Mouse (Mus musculus) C2C12 (cell line): Measurements from ENCODE around the gene Hspb9. TPM values are rescaled to one million over a fixed set of nuclear protein-coding genes. Genes with fewer than 3 reads are reported as not detected.

Experiments
- H3K27me3 ChIP-seq: one replicate; pipeline ENCODE4 v1.6.1; 2011; ENCODE audit not compliant: control insufficient read depth, insufficient read depth, insufficient read length
- H3K36me3 ChIP-seq: one replicate; pipeline ENCODE4 v1.6.1; 2011; ENCODE audit not compliant: control insufficient read depth, insufficient read depth
- H3K4me3 ChIP-seq: one replicate; pipeline ENCODE4 v1.5.1; 2011; ENCODE audit warnings: mild to moderate bottlenecking, control low read depth; ENCODE audit not compliant: poor library complexity, insufficient read depth, severe bottlenecking
- H3K79me2 ChIP-seq: one replicate; pipeline ENCODE4 v1.6.1; 2011; ENCODE audit not compliant: control insufficient read depth, insufficient read depth
- H3K79me3 ChIP-seq: one replicate; pipeline ENCODE4 v1.6.1; 2011; ENCODE audit warnings: low read depth, control low read depth
- H3ac ChIP-seq: one replicate; pipeline ENCODE3; 2011; ENCODE audit warnings: low read depth; ENCODE audit not compliant: control insufficient read depth, insufficient read length
- CEBPB ChIP-seq: IDR thresholded peaks from one replicate; pipeline ENCODE4 v1.6.1; 2011; ENCODE audit warnings: low read depth, mild to moderate bottlenecking, control low read depth, moderate library complexity
- CTCF ChIP-seq: IDR thresholded peaks from one replicate; pipeline ENCODE4 v1.5.1; 2011; ENCODE audit not compliant: control insufficient read depth, insufficient read depth, insufficient read length
- FOSL1 ChIP-seq: IDR thresholded peaks from one replicate; pipeline ENCODE4 v1.8.0; 2011; ENCODE audit warnings: mild to moderate bottlenecking, low read length; ENCODE audit not compliant: poor library complexity, insufficient read depth, severe bottlenecking
- MAX ChIP-seq: IDR thresholded peaks from one replicate; pipeline ENCODE4 v1.6.1; 2011; ENCODE audit warnings: mild to moderate bottlenecking, control low read depth
- MYOD1 ChIP-seq: IDR thresholded peaks from one replicate; pipeline ENCODE4 v1.6.1; 2011; ENCODE audit warnings: low read depth; ENCODE audit not compliant: control insufficient read depth, insufficient read length
- MYOG ChIP-seq: IDR thresholded peaks from one replicate; pipeline ENCODE4 v1.6.1; 2011; ENCODE audit not compliant: control insufficient read depth, insufficient read length; ENCODE audit errors: extremely low read depth
- USF1 ChIP-seq: IDR thresholded peaks from one replicate; pipeline ENCODE4 v1.6.1; 2011; ENCODE audit warnings: low read depth, mild to moderate bottlenecking, control low read depth, moderate library complexity
- polyA plus RNA-seq: library from polyadenylated mRNA; unstranded; fragments of >200 nt; fragmentation: generic; extraction: Trizol; gene quantifications from one replicate; pipeline ENCODE4 v1.2.1, GENCODE M21; 2012; ENCODE audit warnings: missing spikeins

Gene Hspb9
- polyA plus RNA-seq, 1 experiment: 0.68 TPM

DNA sequence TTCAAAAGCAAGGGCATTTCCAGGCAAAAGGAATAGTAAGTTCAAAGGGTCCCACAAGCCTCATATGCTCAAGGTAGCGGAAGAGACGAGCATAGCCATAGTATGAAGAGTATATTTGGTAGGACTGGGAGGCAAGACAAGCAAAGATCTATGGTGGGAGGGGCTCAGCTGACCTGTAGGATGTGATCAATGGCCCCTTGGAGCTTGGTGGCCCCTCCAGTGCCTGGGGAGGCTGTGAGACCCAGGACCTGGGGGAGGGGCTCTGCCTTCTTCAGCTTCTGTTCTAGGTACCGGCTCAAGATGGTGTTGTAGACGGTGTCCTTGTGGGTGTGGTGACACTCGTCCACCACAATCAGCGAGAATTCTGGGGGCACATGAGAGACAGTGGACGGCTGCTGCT lies 10.7 kb upstream of the Hspb9 start:
- TF ChIP-seq USF1 (no peak), CEBPB (no peak), MYOD1 (no peak), MYOG (no peak), CTCF (no peak), FOSL1 (no peak), MAX (no peak)
- H3K36me3 ChIP-seq: peaks cover 35% of the 10 kb centered on the region
- no peak overlapping the region for H3K4me3 ChIP-seq
- no peaks in the 10 kb centered on the region for H3K79me3 ChIP-seq
- H3ac ChIP-seq: no peak overlapping the region
- no peaks in the 10 kb centered on the region for H3K27me3 ChIP-seq
- no peaks in the 10 kb centered on the region for H3K79me2 ChIP-seq

DNA sequence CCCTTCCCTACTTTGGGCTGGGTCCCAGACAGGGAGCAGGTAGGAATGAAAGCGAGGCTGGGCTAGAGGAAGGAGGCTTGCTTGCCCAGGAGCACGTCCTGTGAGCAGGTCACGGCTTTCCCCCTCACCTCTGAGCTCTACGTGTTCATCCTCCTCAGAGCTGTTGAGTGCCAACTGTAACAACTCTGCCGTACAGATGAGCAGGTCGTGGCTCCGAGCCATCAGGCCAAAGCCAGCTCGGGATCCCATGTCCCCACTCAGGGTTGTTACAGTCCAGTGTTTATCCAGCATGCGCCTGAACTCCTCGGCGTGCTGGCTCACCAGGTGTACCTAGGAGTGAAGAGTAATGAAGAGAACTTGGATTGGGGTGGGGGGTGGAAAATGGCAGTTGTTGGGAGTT lies 10.3 kb upstream of the Hspb9 start:
- Histone ChIP-seq H3K4me3 (no peak overlapping the region), H3K27me3 (no peaks in the 10 kb centered on the region), H3K36me3 (peaks cover 40% of the 10 kb centered on the region), H3K79me3 (no peaks in the 10 kb centered on the region), H3ac (no peak overlapping the region), H3K79me2 (no peaks in the 10 kb centered on the region)
- TF ChIP-seq MYOG: no peak
- TF ChIP-seq MAX: no peak

DNA sequence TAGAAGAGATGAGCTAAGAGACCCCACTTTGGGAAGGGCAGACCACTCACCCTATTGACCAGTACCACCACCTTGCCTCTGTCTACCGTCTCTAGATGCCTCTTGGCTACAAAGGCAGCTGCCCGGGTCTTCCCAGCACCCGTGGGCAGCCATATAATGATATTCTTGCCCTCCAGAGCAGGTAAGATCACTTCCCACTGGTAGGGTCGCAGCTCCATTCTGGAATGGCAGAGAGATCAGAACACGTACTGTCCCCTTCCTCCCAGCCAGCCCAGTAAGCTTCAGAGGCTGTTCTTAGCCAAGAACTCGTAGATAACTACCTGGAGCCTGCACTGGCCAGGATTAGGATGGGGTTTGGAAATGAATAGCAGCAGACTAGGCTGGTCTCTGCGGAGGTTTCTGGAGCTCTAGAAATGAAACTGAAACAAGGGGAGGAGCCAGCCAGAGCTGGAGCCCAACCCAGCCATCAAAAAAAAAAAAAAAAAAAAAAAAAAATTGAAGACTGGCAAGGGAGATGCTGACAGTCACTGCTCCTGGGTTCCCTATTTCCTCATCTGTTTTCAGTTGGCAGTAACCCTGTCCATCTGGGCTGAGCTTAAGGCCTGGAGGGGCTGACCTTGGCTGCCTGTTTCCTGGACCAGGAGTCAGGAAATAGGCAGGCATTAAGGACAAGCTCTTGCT lies 9.7 kb upstream of the Hspb9 start, which contains the start of gene Dhx58:
TSS of gene Dhx58 (minus strand) at position 421 of the 681 bp plus-strand sequence.
- Histone ChIP-seq H3K27me3 (no peaks in the 10 kb centered on the region), H3K36me3 (peaks cover 46% of the 10 kb centered on the region), H3K79me3 (no peaks in the 10 kb centered on the region), H3K4me3 (no peak within 1 kb of the TSS), H3ac (no peak within 1 kb of the TSS), H3K79me2 (no peaks in the 10 kb centered on the region)
- TF ChIP-seq MAX (no peak), CEBPB (no peak), CTCF (no peak), USF1 (no peak), FOSL1 (no peak), MYOD1 (no peak), MYOG (no peak)

DNA sequence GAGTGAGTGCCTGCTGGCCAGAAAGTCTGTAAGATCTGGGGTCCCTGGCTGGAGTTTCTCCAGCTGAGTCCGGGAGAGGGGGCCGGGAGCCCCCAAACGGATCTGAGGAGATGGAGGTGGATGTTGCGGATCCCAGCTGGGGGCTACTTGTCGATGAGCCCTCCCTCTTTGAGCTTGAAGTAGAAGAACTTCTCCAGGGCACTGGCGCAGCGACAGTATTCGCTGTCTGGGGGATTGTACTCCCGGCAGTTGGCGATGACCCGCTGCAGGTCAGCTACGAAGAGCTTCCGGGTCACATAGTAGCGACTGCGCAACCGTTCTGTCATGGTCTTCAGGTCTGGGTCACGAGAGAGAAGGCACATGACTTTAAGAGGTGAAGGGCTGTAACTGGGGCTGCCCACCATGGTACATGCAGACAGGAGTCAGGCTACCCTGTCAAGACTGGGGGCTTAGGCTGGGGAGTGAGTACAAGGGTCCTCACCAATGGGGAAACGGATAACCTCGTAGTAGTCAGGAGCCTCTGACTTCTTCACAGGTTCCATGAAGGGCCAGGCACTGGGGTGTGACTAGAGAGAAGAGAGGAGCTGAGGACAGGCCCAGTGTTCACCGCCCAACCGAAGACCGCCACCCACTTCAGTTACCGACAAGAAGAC lies 8.4 kb upstream of the Hspb9 start:
- no peaks in the 10 kb centered on the region for H3K79me2 ChIP-seq
- H3K79me3 ChIP-seq: peaks cover 3% of the 10 kb centered on the region
- H3ac ChIP-seq: no peak overlapping the region
- H3K36me3 ChIP-seq: peaks cover 58% of the 10 kb centered on the region
- no peaks in the 10 kb centered on the region for H3K27me3 ChIP-seq
- TF ChIP-seq MYOD1 (no peak), FOSL1 (no peak), MAX (no peak), USF1 (no peak)
- no peak overlapping the region for H3K4me3 ChIP-seq

DNA sequence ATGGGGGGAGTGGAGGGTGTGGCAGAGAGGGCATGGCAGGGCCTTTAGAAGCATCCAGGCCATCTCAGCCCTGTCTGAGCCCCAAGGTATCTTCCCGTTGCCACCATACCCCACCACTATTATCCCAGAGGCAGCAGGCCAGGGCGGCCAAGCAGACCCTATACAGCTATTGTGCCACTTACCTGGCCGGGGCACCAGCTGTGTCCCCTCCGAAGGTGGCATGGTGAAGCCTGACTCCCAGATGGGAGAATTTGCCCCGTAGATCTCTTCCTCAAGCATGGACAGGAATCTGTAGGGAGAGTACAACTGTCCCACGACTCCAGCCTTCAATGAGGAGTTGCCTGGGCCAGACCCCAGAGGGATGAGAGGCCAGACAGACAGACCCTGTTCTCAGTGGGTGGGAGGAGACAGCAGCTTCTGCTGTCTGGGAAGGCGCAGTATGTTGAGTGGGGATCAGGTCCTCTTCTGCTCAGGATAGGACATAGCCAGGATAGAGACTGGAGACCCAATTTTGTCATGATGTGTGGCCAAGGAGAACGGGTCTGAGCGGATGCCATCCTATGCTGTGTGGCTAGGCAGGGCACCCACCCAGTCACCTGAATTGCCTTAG lies 4.3 kb upstream of the Hspb9 start:
- Histone ChIP-seq H3K79me3 (peaks cover 9% of the 10 kb centered on the region), H3K79me2 (peaks cover 18% of the 10 kb centered on the region), H3K27me3 (no peaks in the 10 kb centered on the region), H3K4me3 (no peak overlapping the region), H3K36me3 (peaks cover 74% of the 10 kb centered on the region), H3ac (no peak overlapping the region)
- no peak for TF ChIP-seq CTCF

DNA sequence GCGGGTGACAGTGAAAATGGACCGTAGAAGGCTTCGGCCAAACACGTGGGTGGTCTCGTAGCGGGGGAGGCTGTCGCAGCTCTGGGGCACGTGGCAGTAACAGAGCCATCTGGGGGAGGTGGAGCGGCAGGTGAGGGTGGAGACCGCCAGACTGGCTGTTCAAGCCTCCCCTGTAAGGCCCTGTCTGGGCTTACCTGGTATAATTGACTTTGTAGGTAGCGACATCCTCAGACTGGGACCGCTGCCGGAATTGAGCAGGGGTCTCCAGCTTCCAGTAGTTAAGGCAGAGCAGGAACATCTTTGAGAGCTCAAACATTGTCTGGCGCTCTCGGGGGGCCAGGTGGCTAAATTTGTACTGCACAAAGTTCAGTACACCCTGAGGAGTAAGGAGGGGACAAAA lies 3.1 kb upstream of the Hspb9 start:
- Histone ChIP-seq H3K36me3 (peaks cover 69% of the 10 kb centered on the region), H3ac (no peak overlapping the region), H3K27me3 (no peaks in the 10 kb centered on the region), H3K4me3 (no peak overlapping the region), H3K79me3 (peaks cover 9% of the 10 kb centered on the region), H3K79me2 (peaks cover 18% of the 10 kb centered on the region)
- TF ChIP-seq CTCF (no peak), CEBPB (no peak), MAX (no peak), MYOD1 (no peak), FOSL1 (no peak), USF1 (no peak), MYOG (no peak)
